Mouse (Mus musculus): ENCODE results near the gene Chrna1. TPM values are rescaled to one million over a fixed set of nuclear protein-coding genes. Genes with fewer than 3 reads are reported as not detected.

The Chrna1 gene
- polyA plus RNA-seq, 3 experiments from 2014 or later = not detected

GRCm38 (mm10) chr2:73514178-73514577 lies 66.0 kb downstream of the Chrna1 start:
- no peak for ATAC-seq

Other genes with a start within 250 kb of the Chrna1 start
- 10 to 100 TPM; 22.1 to 24.3 (median 24.1) TPM for gene Gpr155, start 193.8 kb downstream of the Chrna1 start, polyA plus RNA-seq (2017; shearing (Covaris generic))
- 100 to 1,000 TPM in 1 of 3 experiments, 10 to 100 TPM in 2; 61.5 to 101 (median 68.3) TPM for gene Wipf1, start 50.6 kb downstream of the Chrna1 start, polyA plus RNA-seq (2017; shearing (Covaris generic))
- gene Chn1, start 195.0 kb upstream of the Chrna1 start, polyA plus RNA-seq (2017; shearing (Covaris generic)) = 1 to 10 TPM in 2 of 3 experiments, under 1 TPM in 1; 0.57 to 4.3 (median 2.3) TPM